ENCODE assay signal across 10 mouse cellular contexts in genomic region chr10:12107001-12107418, GRCm38 (mm10).
DNase-seq lines count a peak whose midpoint lies in the region; ATAC-seq and TF ChIP-seq lines count a peak whose summit lies in the region.
"Had no signal": no experiment of that assay in that cellular context is flagged by ENCODE, and none has a peak within 500 bp of the region (broad histone marks: within the 10 kb centered on the region; RNA-seq: fewer than 3 reads in every experiment).

No protein-coding gene starts in this region.

- H3K27me3 ChIP-seq in hindbrain, embryonic 12.5 days: no peaks in the 10 kb centered on the region
- H3K27me3 ChIP-seq: embryonic facial prominence, embryonic 15.5 days; limb, embryonic 15.5 days had no signal

- no peak overlapping the region for H3K9ac ChIP-seq in hindbrain, embryonic 12.5 days
- H3K9ac ChIP-seq: embryonic facial prominence, embryonic 15.5 days; limb, embryonic 15.5 days had no signal

- no peaks in the 10 kb centered on the region for H3K36me3 ChIP-seq in hindbrain, embryonic 12.5 days
- H3K36me3 ChIP-seq: embryonic facial prominence, embryonic 15.5 days; limb, embryonic 15.5 days had no signal

- peak; percentile 10 for DNase-seq in gastrocnemius, postnatal 14 days
- DNase-seq in gastrocnemius, adult 2 months: no peak
- peak; percentile 6 for DNase-seq in urinary bladder, postnatal 14 days (ENCODE audit: low spot score)
- no peak for DNase-seq in urinary bladder, postnatal 10 days (ENCODE audit: low spot score)
- DNase-seq in mesoderm, embryonic 11.5 days (ENCODE audit: low read depth, low spot score): peak; percentile 69
- DNase-seq in spleen, postnatal 36 days (ENCODE audit: low spot score in 2 of 2): no peak

- H3K4me3 ChIP-seq in gastrocnemius, adult 2 months: no peak overlapping the region
- no peak overlapping the region for H3K4me3 ChIP-seq in hindbrain, embryonic 12.5 days
- H3K4me3 ChIP-seq: embryonic facial prominence, embryonic 15.5 days; limb, embryonic 15.5 days had no signal

- ATAC-seq in hindbrain, embryonic 12.5 days (ENCODE audit: low FRiP score): peak; percentile 89
- no peak for ATAC-seq in megakaryocyte-erythroid progenitor cell, adult 5-6 weeks (replicated peaks; ENCODE audit: low FRiP score, low TSS enrichment, poor library complexity, severe bottlenecking)

- no peaks in the 10 kb centered on the region; the same call in 1 of the 2 replicates for H3K4me1 ChIP-seq in hindbrain, embryonic 12.5 days
- H3K4me1 ChIP-seq: embryonic facial prominence, embryonic 15.5 days; limb, embryonic 15.5 days had no signal

- H3K4me2 ChIP-seq in hindbrain, embryonic 12.5 days (replicated peaks): no peak overlapping the region
- H3K4me2 ChIP-seq: embryonic facial prominence, embryonic 15.5 days; limb, embryonic 15.5 days had no signal

- intact Hi-C loops in gastrocnemius, postnatal 14 days (cut with DNase I; ENCODE audit: low total_unique reads): no loop called here
- intact Hi-C loops in gastrocnemius, adult 2 months (cut with DNase I): no loop called here

- no peaks in the 10 kb centered on the region for H3K9me3 ChIP-seq in hindbrain, embryonic 12.5 days (replicated peaks)
- H3K9me3 ChIP-seq: embryonic facial prominence, embryonic 15.5 days; limb, embryonic 15.5 days had no signal

- TF ChIP-seq CTCF in gastrocnemius, adult 2 months (IDR thresholded peaks at IDR 0.05): no peak

- no peak overlapping the region for H3K27ac ChIP-seq in gastrocnemius, adult 2 months
- H3K27ac ChIP-seq in hindbrain, embryonic 12.5 days: no peak overlapping the region
- H3K27ac ChIP-seq: embryonic facial prominence, embryonic 15.5 days; limb, embryonic 15.5 days had no signal

Comparison
In these comparisons a context has a peak if more than half of its experiments do, and no peak if none do; other contexts are left out.
1. DNase-seq: peak in gastrocnemius, postnatal 14 days (single experiment), urinary bladder, postnatal 14 days (single experiment) and mesoderm, embryonic 11.5 days (single experiment); none in gastrocnemius, adult 2 months (single experiment), urinary bladder, postnatal 10 days (single experiment) and spleen, postnatal 36 days (0 of 2).